Mouse (Mus musculus) megakaryocyte, adult 5-6 weeks (primary cell): ENCODE measurements around the gene Sergef. TPM values are rescaled to one million over a fixed set of nuclear protein-coding genes. Genes with fewer than 3 reads are reported as not detected.

ENCODE experiments used
- ATAC-seq: 2 replicates; pipeline ENCODE4 v1.8.0; 2016; ENCODE audit warnings: mild to moderate bottlenecking, inconsistent platforms; ENCODE audit not compliant: poor library complexity, severe bottlenecking
- total RNA-seq, 2 experiments: library from RNA; stranded (forward) in 1 of 2; stranded (reverse) in 1 of 2; fragments of 153-499, 151-499 nt in 1 of 2; fragments of 221-1000, 200-1000 nt in 1 of 2; gene quantifications; 2 replicates each; pipeline versions ENCODE4 v1.2.3 to v1.2.4; 2015 to 2017

The Sergef gene
- total RNA-seq, 2 experiments from 2014 or later, result 8.3 TPM

DNA sequence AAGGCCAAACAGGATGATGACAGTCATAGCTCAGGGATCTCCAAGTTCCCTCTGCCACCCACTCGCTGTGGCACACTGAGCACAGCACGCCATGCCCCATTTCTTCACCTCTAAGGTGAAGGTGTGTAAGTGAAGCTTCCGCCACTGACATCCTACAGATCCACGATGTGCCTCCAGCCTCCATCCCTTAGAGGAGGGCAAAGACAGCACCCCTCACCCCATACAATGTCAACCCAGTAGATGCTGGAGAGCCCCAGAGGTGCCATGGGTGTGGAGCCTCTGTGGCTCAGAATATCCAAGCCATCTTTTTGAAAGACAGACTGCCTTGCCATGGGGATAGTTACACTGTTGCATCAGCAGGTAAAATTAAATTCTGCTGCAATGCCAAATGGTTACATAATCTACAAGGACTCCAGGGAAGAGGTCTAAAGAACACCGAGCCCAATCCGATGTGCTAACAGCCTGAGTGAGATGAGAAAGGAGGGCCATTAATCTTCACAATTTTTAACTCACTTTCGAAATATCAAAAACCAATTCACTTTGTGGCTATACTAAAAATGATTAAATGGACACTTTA lies 23.1 kb downstream of the Sergef start:
- ATAC-seq, result no peak

DNA sequence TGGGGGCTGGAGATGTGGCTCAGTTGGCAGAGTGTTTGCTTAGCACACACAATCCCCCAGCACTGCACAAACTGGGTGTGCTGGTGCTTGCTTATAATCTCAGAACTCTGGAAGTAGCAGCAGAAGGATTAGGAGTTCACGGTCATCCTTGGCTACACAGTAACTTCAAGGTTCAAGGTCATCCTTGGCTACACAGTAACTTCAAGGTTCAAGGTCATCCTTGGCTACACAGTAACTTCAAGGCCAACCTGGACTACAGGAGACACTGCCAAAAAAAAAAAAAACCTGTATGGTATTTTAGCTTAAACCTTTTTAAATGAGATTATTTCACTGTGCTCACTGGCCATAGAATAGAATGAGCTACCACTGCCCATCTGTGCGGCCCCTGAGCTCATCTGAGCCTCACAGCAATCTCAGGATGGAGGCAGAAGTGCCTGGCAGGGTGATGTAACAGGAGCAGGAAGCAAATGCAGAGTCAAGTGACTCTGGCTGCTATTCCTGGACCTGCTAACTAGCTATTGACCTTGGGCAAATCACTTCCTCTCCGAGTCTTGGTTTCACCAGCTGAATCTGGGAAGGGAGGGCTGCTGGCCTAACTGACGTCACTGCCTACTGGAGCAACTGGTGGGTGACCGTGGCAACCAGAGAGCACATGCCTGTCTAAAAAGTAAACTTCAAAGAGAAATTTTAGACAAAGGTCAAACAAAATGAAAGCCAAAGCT lies 24.2 kb downstream of the Sergef start:
- ATAC-seq, result peak; percentile 82

DNA sequence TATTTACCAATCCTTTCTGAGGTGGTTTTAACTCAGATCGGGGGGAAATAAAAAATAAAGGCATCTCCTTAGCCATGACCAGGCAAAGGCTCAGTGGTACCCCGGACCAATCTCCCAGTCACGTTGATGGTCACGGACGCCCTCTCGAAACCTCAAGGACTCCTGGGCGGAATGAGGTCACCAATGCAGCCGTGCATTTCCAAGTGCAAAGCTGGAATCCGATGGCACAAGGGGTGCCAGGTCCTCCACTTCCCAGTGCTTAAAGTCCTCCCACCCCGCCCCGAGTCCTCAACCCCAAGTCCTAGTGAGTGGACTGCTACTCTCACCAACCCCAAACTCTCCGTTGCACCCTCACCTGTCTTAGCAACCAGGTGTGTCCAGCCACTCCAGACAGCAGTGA lies 25.3 kb downstream of the Sergef start:
- no peak for ATAC-seq

DNA sequence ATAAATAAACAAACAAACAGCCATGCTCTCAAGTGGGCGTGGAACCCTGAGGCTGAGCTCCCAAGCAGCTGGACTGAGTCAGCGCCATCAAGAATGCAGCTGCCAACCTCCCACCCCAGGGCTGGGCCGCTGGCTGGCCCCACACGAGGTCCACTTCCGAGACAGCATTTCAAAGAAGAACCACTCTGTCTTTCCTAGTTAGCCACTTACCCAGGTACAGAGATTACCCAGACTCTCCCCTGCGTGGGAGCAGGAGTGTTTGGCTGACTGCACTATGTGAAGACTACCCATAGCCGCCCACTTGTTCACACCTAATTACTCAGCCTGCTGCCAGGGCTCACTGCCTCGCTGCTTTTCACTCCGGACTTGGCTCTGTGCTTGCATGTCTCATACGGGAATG lies 26.5 kb downstream of the Sergef start:
- ATAC-seq, result no peak

DNA sequence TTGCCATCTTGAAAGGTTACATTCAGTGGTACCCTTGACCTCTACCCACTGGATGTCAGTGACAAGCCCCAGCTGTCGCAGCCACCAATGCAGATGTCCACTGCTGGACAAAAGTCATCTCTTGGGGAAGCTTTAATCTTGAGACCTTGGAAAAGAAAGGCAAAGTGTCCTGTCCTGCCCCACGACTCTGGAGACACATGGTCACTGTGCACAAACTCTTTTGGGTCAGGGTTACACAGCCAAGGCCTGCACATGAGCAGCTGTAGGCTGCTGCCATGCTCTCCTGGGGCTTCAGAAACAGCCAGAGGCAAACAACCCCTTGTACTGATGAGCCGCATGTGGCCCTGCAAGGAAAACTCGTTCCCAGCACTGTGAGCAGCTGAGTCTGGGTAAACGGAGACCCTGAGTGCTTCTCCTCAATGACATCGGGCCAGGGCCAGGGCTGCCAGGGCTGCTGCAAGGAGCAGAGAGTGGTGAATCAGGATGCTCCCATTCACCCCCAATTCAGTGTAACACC lies 27.1 kb downstream of the Sergef start:
- ATAC-seq, result no peak

DNA sequence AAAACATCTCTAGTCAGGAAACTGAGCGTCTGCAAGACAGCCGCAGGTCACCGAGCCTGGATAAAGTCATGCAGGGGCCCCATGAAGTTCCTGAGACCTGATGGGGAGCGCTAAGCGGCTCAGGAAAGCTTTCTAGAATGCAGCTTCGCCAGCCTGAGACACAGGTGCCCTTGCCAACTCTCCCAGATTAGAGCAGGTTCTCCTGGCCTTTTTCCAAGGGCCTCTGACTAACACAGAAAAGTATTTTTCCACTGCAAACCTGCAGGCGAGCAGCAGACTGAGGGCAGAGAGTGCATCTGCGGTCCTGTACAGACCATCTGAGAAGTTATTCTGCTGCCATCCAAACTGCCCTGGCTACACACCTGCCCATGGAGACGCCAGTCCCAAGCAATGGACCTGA lies 27.6 kb downstream of the Sergef start:
- no peak for ATAC-seq

DNA sequence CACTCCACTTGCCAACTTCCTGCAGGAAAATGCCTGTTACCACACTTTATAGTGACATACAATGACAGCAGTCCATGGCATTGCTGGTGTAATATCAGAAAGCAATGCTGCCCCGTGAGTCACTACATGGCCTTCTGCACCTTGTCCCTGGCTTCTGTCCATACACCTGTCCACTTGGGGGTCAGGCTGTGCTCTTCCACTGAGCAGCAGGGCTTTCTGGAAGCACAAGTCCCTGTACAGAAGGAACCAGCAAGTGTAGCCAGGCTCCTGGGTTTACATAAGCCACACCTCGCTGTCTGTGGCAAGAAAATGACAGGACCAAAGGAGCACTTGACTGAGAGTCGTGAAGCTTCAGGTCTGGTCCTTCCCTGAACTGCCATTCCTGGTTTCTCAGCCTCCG lies 30.3 kb downstream of the Sergef start:
- no peak for ATAC-seq

DNA sequence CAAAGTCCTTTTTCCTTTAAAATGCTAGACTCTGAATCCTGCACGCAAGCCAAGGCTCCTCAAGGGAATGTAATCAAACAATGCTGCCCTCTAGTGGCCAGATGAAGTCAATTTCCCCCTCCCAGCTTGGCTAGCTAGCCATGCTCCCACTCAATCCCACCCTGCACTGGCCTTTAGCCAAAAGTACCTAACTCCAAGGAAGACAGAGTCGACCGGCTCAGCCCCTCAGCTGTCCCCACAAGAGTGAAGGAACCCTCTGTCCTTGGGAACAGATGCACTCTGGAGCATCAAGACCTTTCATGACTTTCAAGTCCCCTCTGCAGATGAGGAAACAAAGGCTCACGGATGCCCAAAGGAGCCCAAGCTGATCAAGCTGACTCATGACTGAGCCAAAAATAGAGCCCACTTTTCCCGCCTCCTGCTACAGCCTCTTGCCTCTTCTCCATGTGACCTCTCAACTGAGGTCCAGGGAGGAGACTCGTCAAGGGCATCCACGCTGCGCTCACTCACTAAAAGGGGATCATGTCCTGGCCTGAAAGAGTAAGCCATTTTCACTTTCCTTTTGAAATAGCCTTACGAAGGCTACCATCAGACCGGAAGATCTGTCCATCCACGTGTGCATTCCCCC lies 32.1 kb downstream of the Sergef start:
- peak; percentile 63 for ATAC-seq

DNA sequence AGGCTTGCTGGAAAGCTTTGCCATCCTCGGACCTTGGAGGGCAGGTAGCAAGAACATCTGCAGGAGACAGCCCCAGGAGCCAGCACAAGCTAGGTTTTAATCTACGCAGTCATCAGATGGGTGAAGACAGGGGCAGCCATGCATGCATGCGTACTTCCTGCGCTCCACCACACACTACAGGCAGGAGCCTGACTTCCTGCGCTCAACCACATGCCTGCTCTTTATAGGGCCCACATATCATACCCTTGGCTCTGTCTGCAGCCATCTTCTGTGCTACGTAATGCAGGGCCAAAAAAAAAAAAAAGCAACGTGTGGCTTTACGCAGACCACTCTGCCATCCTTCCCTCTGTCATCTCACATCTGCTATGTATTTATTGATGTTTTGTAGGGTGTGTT lies 32.6 kb downstream of the Sergef start:
- ATAC-seq, result peak; percentile 47; the same call in 1 of the 2 replicates

DNA sequence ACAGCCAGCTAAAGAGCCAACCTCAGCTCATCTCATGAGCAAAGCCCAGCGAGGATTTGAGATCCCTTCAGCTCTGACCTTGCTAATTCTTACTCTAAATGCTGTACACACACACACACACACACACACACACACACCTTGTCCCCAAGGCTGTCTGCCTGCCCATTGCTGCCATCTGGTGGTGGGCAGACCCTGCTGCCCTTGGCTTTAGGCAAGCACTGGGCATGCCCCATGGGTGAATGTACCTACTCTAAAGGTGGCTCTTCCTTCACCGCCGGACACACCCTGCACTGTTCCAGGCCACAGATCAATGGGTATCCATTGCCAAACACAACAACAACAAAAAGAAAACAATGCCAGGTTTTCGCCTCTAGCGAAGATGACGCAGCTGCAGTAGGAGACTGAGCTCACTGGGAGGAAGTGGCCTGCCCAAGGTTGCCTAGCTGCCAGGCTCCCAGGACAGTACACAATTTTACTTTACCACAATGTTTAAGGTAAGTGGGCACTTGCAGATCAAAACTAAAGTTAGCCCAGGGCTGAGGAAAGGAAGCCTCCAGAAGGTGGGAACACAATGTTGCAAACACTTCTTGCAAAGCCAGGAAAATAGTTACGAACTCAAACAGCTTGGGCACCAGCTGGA lies 33.1 kb downstream of the Sergef start:
- peak; percentile 66 for ATAC-seq

DNA sequence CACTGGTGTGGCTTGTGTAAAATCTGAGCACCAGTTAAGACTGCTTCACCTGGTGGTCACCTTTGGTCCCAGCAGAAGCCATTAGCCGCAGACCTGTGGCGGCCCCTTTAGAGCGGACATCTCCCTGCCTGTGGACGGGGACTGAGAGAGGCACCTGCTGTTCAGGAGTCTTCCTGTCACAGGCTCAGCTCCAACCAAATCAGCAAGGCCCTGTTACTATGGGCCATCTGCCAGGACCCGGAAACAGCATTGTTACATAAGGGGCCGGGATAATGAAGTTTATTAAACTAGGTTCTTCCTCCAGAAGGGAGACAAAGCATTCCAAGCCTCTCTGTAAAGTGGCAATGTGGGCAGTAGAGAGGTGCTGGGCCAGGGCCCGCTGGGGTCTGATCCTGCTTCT lies 36.6 kb downstream of the Sergef start:
- ATAC-seq, result no peak

DNA sequence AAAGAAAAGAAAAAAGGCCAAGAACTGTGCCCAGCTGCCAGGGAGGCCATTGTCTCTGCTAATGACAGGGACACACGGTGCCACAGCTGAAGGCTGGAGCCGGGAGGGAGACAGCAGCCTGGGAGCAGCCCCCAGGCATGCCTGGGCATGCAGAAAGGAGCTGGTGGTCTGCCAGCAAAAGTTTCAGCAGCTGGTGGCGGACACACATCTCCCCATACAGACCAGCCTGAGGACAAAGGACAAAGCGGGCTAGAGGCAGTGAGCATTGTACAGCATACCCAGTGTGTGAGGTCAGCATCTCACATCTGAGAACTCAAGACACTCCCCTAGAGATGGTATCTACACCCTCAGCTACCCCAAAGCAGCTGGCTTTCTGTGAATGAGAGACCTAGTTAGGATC lies 37.5 kb downstream of the Sergef start:
- no peak for ATAC-seq

DNA sequence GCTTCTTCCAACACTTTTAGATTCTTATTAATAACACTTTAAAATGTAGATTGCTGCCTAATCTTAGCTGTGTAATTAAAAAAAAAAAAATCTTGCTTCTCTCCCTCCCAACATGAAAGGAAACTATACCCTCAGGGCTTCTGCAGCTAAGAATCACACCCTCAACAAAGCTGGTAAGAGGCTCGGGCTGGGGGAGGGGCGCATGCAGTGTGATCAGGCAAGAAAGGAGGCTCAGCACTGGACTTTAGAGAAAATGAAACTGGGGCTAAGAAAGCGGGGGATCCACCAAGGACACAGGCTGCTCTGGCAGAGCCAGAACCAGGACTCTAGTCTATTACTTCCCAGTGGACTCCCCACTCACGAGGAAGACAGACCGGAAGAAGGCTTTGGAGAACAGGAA lies 38.5 kb downstream of the Sergef start:
- ATAC-seq, result no peak

DNA sequence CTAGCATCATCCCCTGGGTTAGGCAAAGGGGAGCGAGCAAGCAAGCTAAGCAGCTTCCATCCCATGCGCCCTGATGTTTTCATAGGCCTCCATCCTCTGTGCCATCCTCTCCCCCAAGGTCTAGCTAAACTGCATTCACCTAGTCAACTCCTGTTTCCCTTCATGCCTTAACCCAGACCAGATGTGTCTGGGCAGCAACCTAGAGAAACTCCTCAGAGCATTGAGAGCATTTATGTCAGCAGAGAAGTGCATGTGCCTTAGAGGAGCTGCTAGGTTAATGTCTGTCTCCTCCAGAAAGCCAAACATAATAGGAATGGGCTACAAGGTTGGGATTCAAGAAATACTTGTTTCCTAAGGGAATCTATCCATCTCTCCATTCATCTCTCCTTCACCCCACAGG lies 42.6 kb downstream of the Sergef start:
- ATAC-seq, result no peak

DNA sequence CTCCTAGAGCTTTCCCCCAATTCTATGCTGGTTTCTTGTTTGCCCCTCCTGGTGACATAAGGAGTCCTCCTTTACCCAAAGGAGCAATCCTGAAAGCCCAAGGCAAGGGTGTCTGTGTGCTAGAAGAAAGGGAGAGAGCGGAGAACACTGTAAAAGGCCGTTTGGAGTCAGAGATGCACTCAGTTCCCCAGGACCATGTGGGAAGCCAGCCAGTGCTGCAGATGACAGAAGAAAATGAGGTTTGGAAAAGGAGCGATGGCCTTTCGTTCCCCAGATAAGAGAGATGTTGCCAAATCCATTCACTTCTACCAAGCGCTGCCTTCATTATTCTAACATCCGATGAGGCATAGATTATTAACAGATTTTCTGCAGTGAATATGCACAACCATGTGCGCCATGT lies 48.1 kb downstream of the Sergef start:
- no peak for ATAC-seq

DNA sequence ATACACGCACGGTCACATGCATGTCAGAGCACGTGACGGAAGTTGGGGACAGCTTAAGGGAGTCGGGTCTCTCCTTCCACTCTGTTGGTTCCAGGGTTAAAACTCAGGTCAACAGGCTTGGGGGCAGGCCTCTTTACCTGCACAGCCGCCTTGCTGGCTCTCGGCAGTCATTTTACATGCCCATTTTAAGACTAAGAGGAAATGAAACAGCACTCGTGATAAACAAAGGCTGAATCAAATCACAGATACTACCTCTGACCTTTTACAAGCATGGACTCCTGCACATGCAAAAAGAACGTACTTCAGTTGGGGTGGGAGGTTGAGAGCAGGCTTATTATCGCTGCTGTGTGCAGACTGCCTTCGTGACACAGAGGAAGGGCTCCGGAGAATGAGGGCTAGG lies 50.4 kb downstream of the Sergef start:
- no peak for ATAC-seq

DNA sequence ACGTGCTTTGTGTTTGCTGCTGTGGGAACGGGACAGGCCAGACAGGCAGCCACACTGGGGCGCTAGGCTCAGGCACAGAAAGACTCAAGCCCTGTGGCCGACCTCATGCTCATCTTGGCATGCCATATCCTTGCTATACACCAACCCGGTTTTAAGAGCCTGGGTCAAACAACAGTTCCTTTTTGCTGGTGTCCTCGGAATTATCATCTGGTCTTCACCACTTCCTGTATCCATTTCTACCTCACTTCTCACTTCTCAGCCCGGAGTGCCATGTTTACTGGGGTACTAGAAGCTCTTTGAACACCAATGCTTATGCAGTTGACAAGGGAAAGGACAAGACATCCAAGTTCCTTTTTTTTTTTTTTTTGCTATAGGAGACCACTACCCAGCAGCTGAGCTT lies 51.6 kb downstream of the Sergef start:
- ATAC-seq, result peak; percentile 33

DNA sequence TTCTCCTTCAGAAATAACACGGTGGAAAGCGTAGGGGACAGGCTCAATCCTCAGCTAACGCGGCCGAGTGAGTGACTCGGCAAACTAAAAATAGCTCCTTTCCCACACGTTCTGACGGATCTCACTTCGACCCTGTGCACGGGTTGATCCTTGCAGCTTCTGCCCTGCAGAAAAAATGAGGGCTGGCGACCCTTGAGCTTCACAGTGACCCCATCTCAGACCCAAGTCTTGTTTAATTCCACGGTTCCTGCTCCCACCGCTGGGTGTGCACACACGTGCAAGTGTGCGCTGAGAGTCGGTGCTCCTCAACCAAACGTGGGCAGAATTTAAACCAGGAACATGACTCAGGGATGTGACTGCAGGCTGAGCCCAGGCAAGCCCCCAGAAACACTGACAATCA lies 52.1 kb downstream of the Sergef start:
- no peak for ATAC-seq

DNA sequence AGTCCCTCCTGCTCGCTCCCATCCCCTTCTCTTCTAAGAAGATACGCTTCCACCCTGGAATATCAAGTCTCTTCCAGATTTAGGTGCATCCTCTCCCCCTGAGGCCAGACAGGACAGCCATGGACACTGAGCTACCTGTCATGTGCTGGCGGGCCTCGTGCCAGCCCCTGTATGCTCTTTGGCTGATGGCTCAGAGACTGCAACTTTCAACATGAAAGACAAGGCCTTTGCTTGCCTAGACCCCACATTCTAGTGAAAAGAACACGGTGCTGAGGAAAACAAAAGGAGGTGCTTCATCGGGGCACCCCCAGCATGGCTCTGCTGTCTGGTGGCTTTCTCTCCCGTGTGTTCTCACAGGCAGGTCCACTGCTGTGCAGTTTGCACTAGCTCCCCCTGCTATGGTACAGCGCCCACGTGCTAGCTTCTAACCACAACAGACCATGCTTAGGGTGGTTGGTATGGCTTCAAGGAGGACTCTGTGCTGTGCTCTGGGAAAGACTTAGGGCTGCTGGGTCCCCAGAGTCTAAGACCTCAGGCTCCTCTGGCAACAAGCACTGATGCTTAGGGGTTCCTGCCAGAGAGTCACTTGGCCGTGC lies 52.9 kb downstream of the Sergef start:
- ATAC-seq, result no peak

DNA sequence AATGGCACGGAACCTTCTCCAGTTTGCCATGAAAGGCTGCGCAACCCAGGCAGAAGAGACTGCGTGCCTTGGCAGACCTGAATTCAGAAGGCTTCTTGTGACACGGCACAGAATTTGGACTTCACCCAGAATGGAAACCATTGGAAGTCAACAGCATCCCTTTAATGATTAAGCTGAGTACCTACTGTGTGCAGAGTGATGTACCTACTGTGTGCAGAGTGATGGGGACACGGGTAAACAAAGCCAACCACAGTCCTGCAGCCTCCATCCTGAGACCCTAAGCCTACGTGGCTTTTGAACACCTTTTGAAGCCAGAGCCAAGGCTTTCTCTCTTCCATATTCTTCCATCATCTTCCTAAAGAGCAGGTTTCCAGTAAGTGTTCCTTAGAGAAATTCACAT lies 56.9 kb downstream of the Sergef start:
- ATAC-seq, result no peak

DNA sequence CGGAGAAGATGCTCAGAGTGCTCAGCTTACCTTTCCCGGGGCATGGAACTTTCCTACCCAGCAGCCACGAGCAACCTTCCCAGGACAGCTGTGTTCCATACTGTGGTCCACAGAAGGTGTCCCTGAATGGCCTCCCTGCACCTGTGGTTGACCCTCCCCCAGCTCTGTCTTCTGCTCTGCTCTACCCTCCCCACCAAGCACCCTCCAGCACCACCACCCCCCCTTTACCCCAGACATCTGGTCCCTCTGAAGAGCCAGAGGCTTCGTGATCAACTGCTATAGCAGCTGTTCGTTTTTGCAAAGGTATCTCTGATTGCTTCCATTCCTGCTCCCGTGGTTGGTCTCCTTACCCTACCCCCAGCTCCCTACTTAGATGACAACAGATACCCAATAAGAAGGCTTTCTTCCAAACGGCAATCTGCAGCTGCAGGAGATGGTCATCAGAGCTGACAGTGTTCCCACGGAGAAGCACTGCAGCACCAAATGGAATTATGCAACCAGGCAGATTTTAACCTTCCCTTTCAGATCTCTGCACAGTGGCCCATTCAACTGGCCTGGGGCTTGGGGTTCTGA lies 58.2 kb downstream of the Sergef start:
- no peak for ATAC-seq
